Mouse (Mus musculus) neural tube, embryonic 12.5 days (tissue): ENCODE data around the gene Tmem255b. TPM values are rescaled to one million over a fixed set of nuclear protein-coding genes. Genes with fewer than 3 reads are reported as not detected.

ENCODE experiments used
- ATAC-seq: fragments of 200-750 bp; cut with Nextera tagmentation; 2 replicates; pipeline ENCODE4 v1.8.0; 2017; ENCODE audit warnings: low read depth, mild to moderate bottlenecking, moderate TSS enrichment, moderate library complexity; ENCODE audit not compliant: low FRiP score
- H3K27ac ChIP-seq: fragments of 300-500 bp; sonication (generic); 2 replicates; pipeline ENCODE4 v1.5.1; 2016
- H3K27me3 ChIP-seq: fragments of 300-500 bp; sonication (generic); replicated peaks from 2 replicates; pipeline ENCODE4 v1.6.1; 2016; ENCODE audit warnings: mild to moderate bottlenecking
- H3K36me3 ChIP-seq: fragments of 300-500 bp; sonication (generic); 2 replicates; pipeline ENCODE4 v1.6.1; 2016; ENCODE audit warnings: mild to moderate bottlenecking
- H3K4me1 ChIP-seq: fragments of 300-500 bp; sonication (generic); 2 replicates; pipeline ENCODE4 v1.6.1; 2016
- H3K4me2 ChIP-seq: fragments of 300-500 bp; sonication (generic); replicated peaks from 2 replicates; pipeline ENCODE4 v1.6.1; 2016; ENCODE audit warnings: mild to moderate bottlenecking
- H3K4me3 ChIP-seq: fragments of 300-500 bp; sonication (generic); 2 replicates; pipeline ENCODE4 v1.5.1; 2016
- H3K9ac ChIP-seq: fragments of 300-500 bp; sonication (generic); 2 replicates; pipeline ENCODE4 v1.6.1; 2016; ENCODE audit warnings: mild to moderate bottlenecking
- H3K9me3 ChIP-seq: fragments of 300-500 bp; sonication (generic); 2 replicates; pipeline ENCODE4 v1.6.1; 2016; ENCODE audit warnings: mild to moderate bottlenecking
- WGBS: fragments of 180-500 bp; shearing (Covaris S2); methylation state at CpG from one replicate; pipeline ENCODE4 v1.1.7; 2016; 5-methylcytosine and 5-hydroxymethylcytosine counted together
- polyA plus RNA-seq: library from polyadenylated mRNA; unstranded; fragments of >200 nt; fragmentation: Nextera tagmentation; extraction: Ambion mirVana; gene quantifications from 2 replicates; pipeline ENCODE4 v1.2.1, GENCODE M21; 2016

Gene Tmem255b
- polyA plus RNA-seq, 1 experiment from 2014 or later, result 0.27 TPM

- 75% methylated on average over 2 of the region's 2 CpGs for WGBS
- Histone ChIP-seq H3K9ac (no peak overlapping the region), H3K4me3 (no peak overlapping the region), H3K4me2 (no peak overlapping the region), H3K9me3 (no peaks in the 10 kb centered on the region), H3K27ac (no peak overlapping the region), H3K4me1 (no peaks in the 10 kb centered on the region), H3K36me3 (no peaks in the 10 kb centered on the region), H3K27me3 (no peaks in the 10 kb centered on the region)
- ATAC-seq, result no peak
These were observed 15.8 kb upstream of the Tmem255b start for GRCm38 (mm10) chr8:13419111-13419639.

GRCm38 (mm10) chr8:13420970-13421369 lies 14.0 kb upstream of the Tmem255b start:
- no peak overlapping the region for H3K9ac ChIP-seq
- H3K27ac ChIP-seq, result no peak overlapping the region
- H3K36me3 ChIP-seq, result no peaks in the 10 kb centered on the region
- no peak overlapping the region for H3K4me2 ChIP-seq
- H3K4me3 ChIP-seq, result no peak overlapping the region
- H3K27me3 ChIP-seq, result no peaks in the 10 kb centered on the region
- H3K4me1 ChIP-seq, result no peaks in the 10 kb centered on the region
- no peak for ATAC-seq
- WGBS, result 95% methylated on average over 6 of the region's 6 CpGs
- H3K9me3 ChIP-seq, result no peaks in the 10 kb centered on the region

- H3K4me3 ChIP-seq, result no peak overlapping the region
- no peaks in the 10 kb centered on the region for H3K27me3 ChIP-seq
- 75% methylated on average over 6 of the region's 6 CpGs for WGBS
- ATAC-seq, result no peak
- no peak overlapping the region for H3K9ac ChIP-seq
- H3K4me2 ChIP-seq, result no peak overlapping the region
- H3K9me3 ChIP-seq, result no peaks in the 10 kb centered on the region
- no peak overlapping the region for H3K27ac ChIP-seq
- H3K4me1 ChIP-seq, result no peaks in the 10 kb centered on the region
- H3K36me3 ChIP-seq, result no peaks in the 10 kb centered on the region
These were observed 7.6 kb upstream of the Tmem255b start for GRCm38 (mm10) chr8:13427351-13427750.

GRCm38 (mm10) chr8:13428156-13428555 lies 6.8 kb upstream of the Tmem255b start:
- Histone ChIP-seq H3K36me3 (no peaks in the 10 kb centered on the region), H3K4me2 (no peak overlapping the region), H3K9me3 (no peaks in the 10 kb centered on the region), H3K4me1 (no peaks in the 10 kb centered on the region), H3K4me3 (no peak overlapping the region), H3K27me3 (no peaks in the 10 kb centered on the region), H3K27ac (no peak overlapping the region), H3K9ac (no peak overlapping the region)
- no peak for ATAC-seq
- WGBS, result 87% methylated on average over 9 of the region's 9 CpGs

GRCm38 (mm10) chr8:13430412-13430811 lies 4.6 kb upstream of the Tmem255b start:
- 78% methylated on average over 7 of the region's 7 CpGs for WGBS
- H3K27ac ChIP-seq, result no peak overlapping the region
- no peaks in the 10 kb centered on the region for H3K9me3 ChIP-seq

GRCm38 (mm10) chr8:13430866-13431265 lies 4.1 kb upstream of the Tmem255b start:
- no peaks in the 10 kb centered on the region for H3K36me3 ChIP-seq
- no peak overlapping the region for H3K4me2 ChIP-seq
- H3K4me1 ChIP-seq, result no peaks in the 10 kb centered on the region
- H3K9me3 ChIP-seq, result no peaks in the 10 kb centered on the region
- no peak overlapping the region for H3K4me3 ChIP-seq
- H3K27me3 ChIP-seq, result peaks cover 18% of the 10 kb centered on the region
- no peak for ATAC-seq
- H3K9ac ChIP-seq, result no peak overlapping the region
- H3K27ac ChIP-seq, result no peak overlapping the region

More at GRCm38 (mm10) chr8:13430412-13430811, 4.6 kb upstream of the Tmem255b start:
- Histone ChIP-seq H3K36me3 (no peaks in the 10 kb centered on the region), H3K4me3 (no peak overlapping the region), H3K4me2 (no peak overlapping the region), H3K9ac (no peak overlapping the region), H3K27me3 (peaks cover 13% of the 10 kb centered on the region), H3K4me1 (no peaks in the 10 kb centered on the region)
- ATAC-seq, result no peak

- Histone ChIP-seq H3K36me3 (no peaks in the 10 kb centered on the region), H3K4me1 (no peaks in the 10 kb centered on the region), H3K27me3 (peaks cover 24% of the 10 kb centered on the region), H3K4me2 (no peak overlapping the region), H3K9me3 (no peaks in the 10 kb centered on the region), H3K4me3 (no peak overlapping the region), H3K9ac (no peak overlapping the region), H3K27ac (no peak overlapping the region)
- no peak for ATAC-seq
- 87% methylated on average over 5 of the region's 5 CpGs for WGBS
These were observed 1.9 kb upstream of the Tmem255b start for GRCm38 (mm10) chr8:13433130-13433529.

- H3K4me1 ChIP-seq, result no peaks in the 10 kb centered on the region
- H3K4me3 ChIP-seq, result no peak overlapping the region
- ATAC-seq, result no peak
- H3K27ac ChIP-seq, result no peak overlapping the region
- no peaks in the 10 kb centered on the region for H3K36me3 ChIP-seq
- peaks cover 24% of the 10 kb centered on the region for H3K27me3 ChIP-seq
- no peaks in the 10 kb centered on the region for H3K9me3 ChIP-seq
- no peak overlapping the region for H3K9ac ChIP-seq
- H3K4me2 ChIP-seq, result no peak overlapping the region
- WGBS, result 24% methylated on average over 8 of the region's 8 CpGs
These were observed 1.1 kb downstream of the Tmem255b start for GRCm38 (mm10) chr8:13436052-13436451.

GRCm38 (mm10) chr8:13437531-13437930 lies 2.5 kb downstream of the Tmem255b start:
- H3K9me3 ChIP-seq, result no peaks in the 10 kb centered on the region

GRCm38 (mm10) chr8:13442152-13442551 lies 7.2 kb downstream of the Tmem255b start:
- WGBS, result 90% methylated on average over 2 of the region's 2 CpGs
- Histone ChIP-seq H3K4me1 (no peaks in the 10 kb centered on the region), H3K4me3 (no peak overlapping the region), H3K4me2 (no peak overlapping the region), H3K9me3 (no peaks in the 10 kb centered on the region), H3K27me3 (no peaks in the 10 kb centered on the region), H3K9ac (no peak overlapping the region), H3K27ac (no peak overlapping the region), H3K36me3 (no peaks in the 10 kb centered on the region)
- no peak for ATAC-seq

More at GRCm38 (mm10) chr8:13437531-13437930, 2.5 kb downstream of the Tmem255b start:
- H3K27me3 ChIP-seq, result peaks cover 24% of the 10 kb centered on the region
- WGBS, result 85% methylated on average over 2 of the region's 2 CpGs
- no peak overlapping the region for H3K9ac ChIP-seq
- no peak overlapping the region for H3K4me2 ChIP-seq
- no peak for ATAC-seq
- H3K36me3 ChIP-seq, result no peaks in the 10 kb centered on the region
- no peak overlapping the region for H3K4me3 ChIP-seq
- H3K27ac ChIP-seq, result no peak overlapping the region
- no peaks in the 10 kb centered on the region for H3K4me1 ChIP-seq

- ATAC-seq, result no peak
- no peak overlapping the region for H3K27ac ChIP-seq
- H3K4me3 ChIP-seq, result no peak overlapping the region
- no peaks in the 10 kb centered on the region for H3K4me1 ChIP-seq
- H3K4me2 ChIP-seq, result no peak overlapping the region
- no peaks in the 10 kb centered on the region for H3K9me3 ChIP-seq
- no peaks in the 10 kb centered on the region for H3K36me3 ChIP-seq
- 93% methylated on average over 6 of the region's 6 CpGs for WGBS
- H3K9ac ChIP-seq, result no peak overlapping the region
- no peaks in the 10 kb centered on the region for H3K27me3 ChIP-seq
These were observed 11.5 kb downstream of the Tmem255b start for GRCm38 (mm10) chr8:13446456-13446855.

- WGBS, result 63% methylated on average over 4 of the region's 4 CpGs
- Histone ChIP-seq H3K4me3 (no peak overlapping the region), H3K9ac (no peak overlapping the region), H3K9me3 (no peaks in the 10 kb centered on the region), H3K27me3 (no peaks in the 10 kb centered on the region), H3K36me3 (no peaks in the 10 kb centered on the region), H3K4me1 (no peaks in the 10 kb centered on the region), H3K27ac (no peak overlapping the region), H3K4me2 (no peak overlapping the region)
- ATAC-seq, result no peak
These were observed 13.2 kb downstream of the Tmem255b start for GRCm38 (mm10) chr8:13448145-13448544.

- Histone ChIP-seq H3K4me3 (no peak overlapping the region), H3K9ac (no peak overlapping the region), H3K9me3 (no peaks in the 10 kb centered on the region), H3K27ac (no peak overlapping the region), H3K27me3 (no peaks in the 10 kb centered on the region), H3K4me1 (peaks cover 16% of the 10 kb centered on the region), H3K4me2 (no peak overlapping the region), H3K36me3 (no peaks in the 10 kb centered on the region)
- ATAC-seq, result no peak
- 73% methylated on average over 6 of the region's 6 CpGs for WGBS
These were observed 16.8 kb downstream of the Tmem255b start for GRCm38 (mm10) chr8:13451747-13452277.
